Mouse (Mus musculus): ENCODE results near the gene Gpr183.

DNA sequence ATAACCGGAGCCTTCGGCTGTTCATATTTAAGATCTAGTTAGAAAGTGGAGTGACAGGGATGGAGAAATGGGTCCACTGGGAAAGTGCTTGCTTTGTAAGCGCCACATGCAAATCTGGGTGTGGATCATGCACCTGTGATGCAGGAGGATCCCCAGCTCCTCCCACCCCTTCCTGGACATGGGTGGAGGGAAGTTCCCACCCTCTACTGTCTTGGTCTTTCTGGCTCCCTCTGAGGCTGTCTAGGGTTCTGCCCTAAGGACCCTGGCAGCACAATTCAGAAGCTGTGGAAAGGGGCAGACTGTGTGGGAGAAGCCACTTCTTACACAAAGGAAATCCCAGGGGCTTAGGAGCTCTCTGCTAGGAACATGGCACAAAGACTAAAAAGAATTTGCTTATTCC, 33.4 kb downstream of the Gpr183 start:
- TF ChIP-seq POLR2A (IDR thresholded peaks at IDR 0.05; ENCODE audit: control insufficient read depth in 1 of 2, insufficient read depth in 1 of 2, low read depth in 1 of 2, low read length in 2 of 2, poor library complexity in 1 of 2) (no peak), CTCF (IDR thresholded peaks at IDR 0.05 in 2 of 3, conservative IDR thresholded peaks at IDR 0.05 in 1 of 3; ENCODE audit: control insufficient read depth in 1 of 3, insufficient read depth in 1 of 3, low read depth in 2 of 3, low read length in 3 of 3, poor library complexity in 1 of 3, severe bottlenecking in 1 of 3) (no peak), TBP (IDR thresholded peaks at IDR 0.05; ENCODE audit: low read depth, low read length) (no peak), TCF12 (IDR thresholded peaks at IDR 0.05; ENCODE audit: low read depth, low read length) (no peak), MAZ (IDR thresholded peaks at IDR 0.05; ENCODE audit: low read depth, low read length) (no peak)

Measured in MEL (cell line).